Mouse (Mus musculus) embryonic facial prominence, embryonic 15.5 days (tissue): Measurements from ENCODE around the gene Pla2g2f. TPM values are rescaled to one million over a fixed set of nuclear protein-coding genes. Genes with fewer than 3 reads are reported as not detected.

ENCODE experiments used
- ATAC-seq: fragments of 200-750 bp; cut with Nextera tagmentation; 2 replicates; pipeline ENCODE4 v1.8.0; 2017; ENCODE audit warnings: low read depth, moderate TSS enrichment; ENCODE audit not compliant: insufficient number of reproducible peaks, low FRiP score, low TSS enrichment
- H3K27ac ChIP-seq: fragments of 300-500 bp; sonication (generic); replicated peaks from 2 replicates; pipeline ENCODE4 v1.5.1; 2015; ENCODE audit warnings: mild to moderate bottlenecking, inconsistent platforms
- H3K27me3 ChIP-seq: fragments of 300-500 bp; sonication (generic); 2 replicates; pipeline ENCODE4 v1.6.1; 2015; ENCODE audit warnings: inconsistent platforms
- H3K36me3 ChIP-seq: fragments of 300-500 bp; sonication (generic); 2 replicates; pipeline ENCODE4 v1.6.1; 2015; ENCODE audit warnings: mild to moderate bottlenecking, inconsistent platforms
- H3K4me1 ChIP-seq: fragments of 300-500 bp; sonication (generic); 2 replicates; pipeline ENCODE4 v1.6.1; 2015; ENCODE audit warnings: inconsistent platforms
- H3K4me2 ChIP-seq: fragments of 300-500 bp; sonication (generic); replicated peaks from 2 replicates; pipeline ENCODE4 v1.6.1; 2015; ENCODE audit warnings: mild to moderate bottlenecking, inconsistent platforms
- H3K4me3 ChIP-seq: fragments of 300-500 bp; sonication (generic); replicated peaks from 2 replicates; pipeline ENCODE4 v1.5.1; 2015; ENCODE audit warnings: mild to moderate bottlenecking, inconsistent platforms
- H3K9ac ChIP-seq: fragments of 300-500 bp; sonication (generic); 2 replicates; pipeline ENCODE4 v1.6.1; 2015; ENCODE audit warnings: inconsistent platforms
- H3K9me3 ChIP-seq: fragments of 300-500 bp; sonication (generic); replicated peaks from 2 replicates; pipeline ENCODE4 v1.6.1; 2016; ENCODE audit warnings: inconsistent platforms
- WGBS: fragments of 180-500 bp; shearing (Covaris S2); methylation state at CpG from one replicate; pipeline ENCODE4 v1.1.7; 2015; 5-methylcytosine and 5-hydroxymethylcytosine counted together
- polyA plus RNA-seq: library from polyadenylated mRNA; unstranded; fragments of >200 nt; fragmentation: Nextera tagmentation; extraction: Ambion mirVana; gene quantifications from 2 replicates; pipeline ENCODE4 v1.2.1, GENCODE M21; 2015

The Pla2g2f gene
- polyA plus RNA-seq, 1 experiment from 2014 or later, result 31.1 TPM

- Histone ChIP-seq H3K27me3 (no peaks in the 10 kb centered on the region), H3K36me3 (no peaks in the 10 kb centered on the region), H3K9ac (no peak overlapping the region), H3K27ac (no peak overlapping the region), H3K4me3 (no peak overlapping the region), H3K4me2 (no peak overlapping the region), H3K9me3 (no peaks in the 10 kb centered on the region), H3K4me1 (no peaks in the 10 kb centered on the region)
- WGBS, result 69% methylated on average over 8 of the region's 8 CpGs
- ATAC-seq, result no peak
These were observed 54.9 kb downstream of the Pla2g2f start for GRCm38 (mm10) chr4:138702528-138702927.

GRCm38 (mm10) chr4:138702031-138702430 is 55.4 kb downstream of the Pla2g2f start:
- WGBS, result 72% methylated on average over 2 of the region's 2 CpGs

GRCm38 (mm10) chr4:138701111-138701510 is 56.3 kb downstream of the Pla2g2f start:
- H3K9ac ChIP-seq, result no peak overlapping the region
- 64% methylated on average over 8 of the region's 8 CpGs for WGBS
- no peak overlapping the region for H3K27ac ChIP-seq
- ATAC-seq, result no peak
- H3K4me2 ChIP-seq, result no peak overlapping the region
- no peaks in the 10 kb centered on the region for H3K9me3 ChIP-seq
- no peak overlapping the region for H3K4me3 ChIP-seq
- H3K36me3 ChIP-seq, result no peaks in the 10 kb centered on the region
- peaks cover 3% of the 10 kb centered on the region; the same call in 1 of the 2 replicates for H3K27me3 ChIP-seq
- no peaks in the 10 kb centered on the region for H3K4me1 ChIP-seq

More at GRCm38 (mm10) chr4:138702031-138702430, 55.4 kb downstream of the Pla2g2f start:
- Histone ChIP-seq H3K36me3 (no peaks in the 10 kb centered on the region), H3K27ac (no peak overlapping the region), H3K4me1 (no peaks in the 10 kb centered on the region), H3K9ac (no peak overlapping the region), H3K4me3 (no peak overlapping the region), H3K9me3 (no peaks in the 10 kb centered on the region), H3K4me2 (no peak overlapping the region), H3K27me3 (no peaks in the 10 kb centered on the region; the same call in 1 of the 2 replicates)
- ATAC-seq, result no peak

Other genes with a start within 250 kb of the Pla2g2f start
- 0.23 TPM in 1 of 2 replicates, not detected in the other for gene Vwa5b1, start 121.7 kb downstream of the Pla2g2f start, polyA plus RNA-seq
- 0.38 and 0.61 TPM in 2 replicates for gene Pla2g2c, start 32.8 kb downstream of the Pla2g2f start, polyA plus RNA-seq
- gene Ubxn10, start 20.5 kb downstream of the Pla2g2f start, polyA plus RNA-seq, result 4.3 and 10.3 TPM in 2 replicates
- 0.24 and 0.30 TPM in 2 replicates for gene Pla2g2d, start 18.1 kb upstream of the Pla2g2f start, polyA plus RNA-seq
- gene Pla2g5, start 105.9 kb upstream of the Pla2g2f start, polyA plus RNA-seq, result 3.0 and 3.5 TPM in 2 replicates
- not detected in 2 replicates for gene Gm13030, start 116.3 kb upstream of the Pla2g2f start, polyA plus RNA-seq
- gene Pla2g2e, start 120.3 kb upstream of the Pla2g2f start, polyA plus RNA-seq, result 0.96 and 1.1 TPM in 2 replicates
- 4.0 and 4.1 TPM in 2 replicates for gene Otud3, start 156.3 kb upstream of the Pla2g2f start, polyA plus RNA-seq
- 0.43 TPM in 1 of 2 replicates, not detected in the other for gene Rnf186, start 209.5 kb upstream of the Pla2g2f start, polyA plus RNA-seq
- gene Tmco4, start 215.3 kb upstream of the Pla2g2f start, polyA plus RNA-seq, result 4.9 and 6.4 TPM in 2 replicates